Mouse (Mus musculus) embryonic facial prominence, embryonic 12.5 days (tissue): Measurements from ENCODE around the gene 1700003E16Rik. TPM values are rescaled to one million over a fixed set of nuclear protein-coding genes. Genes with fewer than 3 reads are reported as not detected.

Experiments used
- ATAC-seq: fragments of 200-750 bp; cut with Nextera tagmentation; 2 replicates; pipeline ENCODE4 v1.8.0; 2017; ENCODE audit not compliant: insufficient number of reproducible peaks, insufficient read depth, low FRiP score, low TSS enrichment
- H3K27ac ChIP-seq: fragments of 300-500 bp; sonication (generic); 2 replicates; pipeline ENCODE4 v1.5.1; 2016; ENCODE audit warnings: mild to moderate bottlenecking
- H3K27me3 ChIP-seq: fragments of 300-500 bp; sonication (generic); 2 replicates; pipeline ENCODE4 v1.6.1; 2016; ENCODE audit warnings: mild to moderate bottlenecking, moderate library complexity
- H3K36me3 ChIP-seq: fragments of 300-500 bp; sonication (generic); 2 replicates; pipeline ENCODE4 v1.6.1; 2016; ENCODE audit warnings: mild to moderate bottlenecking
- H3K4me1 ChIP-seq: fragments of 300-500 bp; sonication (generic); 2 replicates; pipeline ENCODE4 v1.6.1; 2016
- H3K4me2 ChIP-seq: fragments of 300-500 bp; sonication (generic); replicated peaks from 2 replicates; pipeline ENCODE4 v1.6.1; 2016; ENCODE audit warnings: mild to moderate bottlenecking, moderate library complexity
- H3K4me3 ChIP-seq: fragments of 300-500 bp; sonication (generic); 2 replicates; pipeline ENCODE4 v1.5.1; 2016; ENCODE audit warnings: mild to moderate bottlenecking
- H3K9ac ChIP-seq: fragments of 300-500 bp; sonication (generic); 2 replicates; pipeline ENCODE4 v1.6.1; 2016; ENCODE audit warnings: mild to moderate bottlenecking, moderate library complexity
- H3K9me3 ChIP-seq: fragments of 300-500 bp; sonication (generic); 2 replicates; pipeline ENCODE4 v1.6.1; 2016; ENCODE audit warnings: mild to moderate bottlenecking, moderate library complexity
- WGBS: fragments of 180-500 bp; shearing (Covaris S2); methylation state at CpG from one replicate; pipeline ENCODE4 v1.1.7; 2016; 5-methylcytosine and 5-hydroxymethylcytosine counted together
- polyA plus RNA-seq: library from polyadenylated mRNA; unstranded; fragments of >200 nt; fragmentation: Nextera tagmentation; extraction: Ambion mirVana; gene quantifications from 2 replicates; pipeline ENCODE4 v1.2.1, GENCODE M21; 2016

The 1700003E16Rik gene
- polyA plus RNA-seq, 1 experiment from 2014 or later: 2.8 TPM

DNA sequence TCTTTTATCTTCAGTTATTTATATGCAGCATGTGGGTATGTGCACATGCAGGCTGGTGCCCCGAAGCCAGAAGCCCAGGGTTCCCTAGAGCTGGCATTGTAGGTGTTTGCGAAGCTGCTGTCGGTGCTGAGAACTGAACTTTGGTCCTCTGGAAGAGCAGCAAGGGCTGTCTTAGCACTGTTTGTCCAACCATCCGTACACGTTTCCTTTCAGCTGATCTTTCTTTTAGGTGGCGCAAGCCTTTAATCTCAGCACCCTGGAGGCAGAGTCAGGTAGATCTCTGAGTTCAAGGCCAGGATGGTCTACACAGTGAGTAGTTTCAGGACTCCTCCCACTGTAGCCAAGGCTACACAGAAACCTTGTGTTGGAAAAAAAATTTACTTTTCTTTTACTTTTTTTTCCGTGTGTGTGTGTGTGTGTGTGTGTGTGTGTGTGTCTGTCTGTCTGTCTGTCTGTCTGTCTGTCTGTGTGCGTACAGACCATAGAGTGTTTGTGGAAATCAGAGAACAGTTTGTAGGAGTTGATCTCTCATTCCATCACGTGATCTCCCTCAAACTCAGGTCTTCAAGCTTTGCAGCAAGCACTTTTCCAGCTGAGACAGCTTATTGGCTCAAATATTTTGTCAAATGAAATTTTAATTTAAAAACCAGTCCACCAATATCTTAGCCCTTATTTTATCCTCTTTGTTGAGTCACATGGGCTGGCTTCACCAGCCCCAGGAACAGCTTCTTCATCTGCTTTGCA lies 23.9 kb upstream of the 1700003E16Rik start:
- no peak overlapping the region for H3K4me2 ChIP-seq
- no peak overlapping the region for H3K9ac ChIP-seq
- no peak overlapping the region for H3K27ac ChIP-seq
- H3K4me1 ChIP-seq: peaks cover 18% of the 10 kb centered on the region
- WGBS: 86% methylated on average over 9 of the region's 9 CpGs
- no peaks in the 10 kb centered on the region for H3K9me3 ChIP-seq
- no peak for ATAC-seq
- no peaks in the 10 kb centered on the region for H3K36me3 ChIP-seq
- H3K4me3 ChIP-seq: no peak overlapping the region
- H3K27me3 ChIP-seq: no peaks in the 10 kb centered on the region

DNA sequence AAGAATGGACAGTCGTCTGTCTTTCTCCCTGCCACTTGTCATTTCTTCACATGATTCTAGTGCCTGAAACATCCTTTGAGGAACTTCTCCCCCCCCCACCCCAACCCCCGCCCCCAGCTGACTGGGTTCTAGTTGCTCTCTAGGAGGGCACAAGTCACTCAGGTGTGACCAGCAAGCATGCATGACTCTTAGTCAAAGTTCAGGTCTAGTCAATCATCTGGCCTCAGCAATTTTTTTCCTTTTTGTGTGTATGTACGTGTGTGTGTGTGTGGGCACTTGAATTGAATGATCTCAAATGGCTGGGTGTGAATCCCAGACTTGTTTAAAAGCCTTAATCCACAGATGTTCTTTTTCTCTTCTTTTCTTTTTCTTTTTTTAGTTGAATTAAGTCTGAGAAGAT lies 22.0 kb upstream of the 1700003E16Rik start:
- Histone ChIP-seq H3K9ac (no peak overlapping the region), H3K4me3 (no peak overlapping the region), H3K4me1 (peaks cover 30% of the 10 kb centered on the region), H3K9me3 (no peaks in the 10 kb centered on the region), H3K36me3 (no peaks in the 10 kb centered on the region), H3K4me2 (no peak overlapping the region), H3K27me3 (no peaks in the 10 kb centered on the region), H3K27ac (no peak overlapping the region)
- ATAC-seq: no peak
- 62% methylated on average over 3 of the region's 3 CpGs for WGBS

DNA sequence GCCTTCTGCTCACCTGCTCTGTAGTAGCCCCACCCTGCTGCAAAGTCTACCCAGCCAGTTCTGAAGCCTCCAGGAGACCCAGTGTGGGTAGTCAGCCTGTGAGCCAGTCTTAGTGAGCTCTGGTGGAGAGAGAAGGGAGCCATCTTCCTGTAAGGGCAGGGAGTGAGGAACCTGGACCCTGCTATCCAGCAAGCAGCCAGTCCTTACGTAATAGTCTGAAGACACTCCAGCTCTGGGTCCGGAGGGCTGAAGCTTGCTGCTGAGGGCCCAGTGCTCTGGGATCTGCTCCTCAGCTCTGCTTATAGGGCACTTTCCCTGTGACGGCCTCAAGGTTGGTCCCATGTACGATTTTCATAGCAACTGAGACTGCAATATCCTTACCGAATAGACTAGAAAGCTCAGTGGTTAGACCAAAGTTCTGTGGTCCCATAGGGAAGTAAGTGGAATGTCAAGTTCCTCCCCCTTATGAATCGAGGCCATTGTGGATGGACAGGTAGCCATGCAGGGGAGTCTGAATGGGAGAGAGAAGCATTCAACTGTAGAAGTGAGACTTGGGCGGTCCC lies 21.2 kb upstream of the 1700003E16Rik start, which contains the start of gene Rtkn:
Gene Rtkn, plus strand, starts transcription at position 513 of the 563 bp plus-strand sequence.
- H3K4me3 ChIP-seq: peak within 1 kb of the TSS; percentile 51
- ATAC-seq: no peak
- H3K27me3 ChIP-seq: no peaks in the 10 kb centered on the region
- peak within 1 kb of the TSS; percentile 83 for H3K9ac ChIP-seq
- H3K9me3 ChIP-seq: no peaks in the 10 kb centered on the region
- peaks cover 38% of the 10 kb centered on the region for H3K4me1 ChIP-seq
- peak within 1 kb of the TSS; percentile 100 for H3K27ac ChIP-seq
- peak within 1 kb of the TSS; percentile 70 for H3K4me2 ChIP-seq
- WGBS: 58% methylated on average over 7 of the region's 7 CpGs
- H3K36me3 ChIP-seq: no peaks in the 10 kb centered on the region

DNA sequence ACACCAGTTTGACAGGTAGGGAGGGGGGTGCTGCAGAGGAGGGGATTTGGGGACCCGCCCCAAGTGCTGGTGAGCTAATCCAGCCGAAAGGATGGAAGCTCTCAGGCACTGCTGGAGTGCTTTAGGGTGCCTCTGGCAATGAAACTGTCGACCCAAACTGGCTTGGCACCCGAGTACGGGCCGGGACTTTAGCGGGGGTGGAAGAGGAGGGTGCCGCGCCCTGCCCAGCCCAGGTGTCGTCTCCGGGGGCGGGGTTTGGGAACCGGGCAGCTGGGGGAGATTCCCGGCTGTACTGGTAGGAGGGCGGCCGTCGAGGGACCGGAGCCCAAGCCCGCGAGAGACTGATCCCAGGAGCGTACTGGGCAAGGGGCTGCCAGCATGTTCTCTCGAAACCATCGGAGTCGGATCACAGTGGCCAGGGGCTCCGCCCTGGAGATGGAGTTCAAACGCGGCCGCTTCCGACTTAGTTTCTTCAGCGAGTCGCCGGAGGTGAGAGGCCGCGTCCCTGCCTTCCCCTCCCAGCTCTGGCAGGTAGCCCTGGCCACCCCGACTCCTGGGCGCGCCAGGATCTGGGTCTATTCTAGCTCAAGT lies 20.5 kb upstream of the 1700003E16Rik start:
- peak overlapping the region; percentile 70 for H3K4me2 ChIP-seq
- no peaks in the 10 kb centered on the region for H3K36me3 ChIP-seq
- peak overlapping the region; percentile 51 for H3K4me3 ChIP-seq
- ATAC-seq: no peak
- peak overlapping the region; percentile 100 for H3K27ac ChIP-seq
- H3K9me3 ChIP-seq: no peaks in the 10 kb centered on the region
- H3K27me3 ChIP-seq: no peaks in the 10 kb centered on the region
- peaks cover 39% of the 10 kb centered on the region for H3K4me1 ChIP-seq
- WGBS: 2% methylated on average over 36 of the region's 37 CpGs
- peak overlapping the region; percentile 83 for H3K9ac ChIP-seq

DNA sequence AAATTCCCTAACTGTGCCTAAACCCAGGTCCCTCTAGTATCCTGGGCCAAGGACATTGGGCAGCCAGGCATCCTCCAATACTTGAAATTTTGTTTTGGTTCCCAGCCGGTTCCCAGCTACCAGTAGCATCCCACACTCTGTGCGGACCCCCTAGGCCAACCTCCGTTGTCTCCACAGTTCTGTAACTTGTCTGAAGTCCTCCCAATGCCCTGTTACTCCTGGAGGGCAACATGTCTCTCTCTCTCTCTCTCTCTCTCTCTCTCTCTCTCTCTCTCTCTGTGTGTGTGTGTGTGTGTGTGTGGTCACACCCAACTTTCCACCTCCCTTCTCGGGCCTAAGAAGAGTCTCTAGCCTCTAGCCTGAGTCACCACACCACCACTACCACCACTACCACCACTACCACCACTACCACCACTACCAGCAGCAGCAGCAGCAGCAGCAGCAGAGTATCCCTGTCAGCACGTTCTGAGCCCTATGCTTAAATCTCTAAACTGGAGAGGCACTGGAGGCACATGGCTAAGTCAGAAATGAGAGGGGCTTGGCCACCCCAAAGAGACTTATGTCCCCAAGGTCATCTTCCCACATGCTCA lies 19.8 kb upstream of the 1700003E16Rik start:
- Histone ChIP-seq H3K4me1 (peaks cover 40% of the 10 kb centered on the region), H3K4me2 (peak overlapping the region; percentile 70), H3K27me3 (no peaks in the 10 kb centered on the region), H3K4me3 (peak overlapping the region; percentile 51), H3K27ac (peak overlapping the region; percentile 100), H3K36me3 (no peaks in the 10 kb centered on the region), H3K9me3 (no peaks in the 10 kb centered on the region), H3K9ac (peak overlapping the region; percentile 83)
- WGBS: 11% methylated on average over 5 of the region's 5 CpGs
- no peak for ATAC-seq

DNA sequence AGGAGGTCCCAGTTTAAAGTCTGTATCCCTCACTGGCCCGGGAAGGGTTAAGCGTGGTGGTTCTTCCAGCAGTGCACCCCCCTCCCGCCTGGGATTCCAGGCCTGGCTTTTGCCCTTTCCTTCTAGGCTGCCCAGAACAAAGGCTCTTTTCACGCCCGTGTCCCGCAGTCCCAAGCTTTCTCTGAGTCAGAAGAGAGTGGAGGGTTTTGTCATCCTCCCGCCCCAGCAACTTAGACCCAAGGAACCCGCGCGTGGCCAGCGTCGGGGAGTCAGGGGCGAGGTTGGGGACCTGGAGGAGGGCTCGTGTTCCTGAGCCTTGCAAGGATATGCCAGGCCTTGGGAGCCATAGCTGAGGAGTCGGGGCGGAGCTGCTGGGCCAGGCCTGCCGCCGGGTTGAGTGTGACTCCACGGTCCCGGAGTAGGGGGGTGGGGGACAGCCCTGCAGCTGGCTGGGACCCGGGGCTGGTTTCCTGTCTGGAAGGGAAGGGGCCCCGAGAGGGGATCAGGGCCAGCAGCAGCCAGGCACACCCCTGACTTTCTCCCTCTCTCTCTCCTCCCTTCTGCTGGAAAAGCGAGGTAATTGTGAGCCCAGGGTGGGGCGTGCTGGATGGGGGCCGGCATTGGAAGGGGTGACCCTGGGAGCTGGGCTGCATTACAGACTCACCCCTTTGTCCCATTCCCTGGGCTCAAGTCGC lies 19.2 kb upstream of the 1700003E16Rik start:
- peak overlapping the region; percentile 100 for H3K27ac ChIP-seq
- no peaks in the 10 kb centered on the region for H3K9me3 ChIP-seq
- ATAC-seq: peak; percentile 85
- WGBS: 1% methylated on average over 26 of the region's 26 CpGs
- peak overlapping the region; percentile 83 for H3K9ac ChIP-seq
- H3K4me2 ChIP-seq: peak overlapping the region; percentile 70
- peaks cover 46% of the 10 kb centered on the region for H3K4me1 ChIP-seq
- 0 out of 2 replicates have a peak, but pooled peaks cover 5% of the 10 kb centered on the region for H3K27me3 ChIP-seq
- H3K36me3 ChIP-seq: no peaks in the 10 kb centered on the region
- peak overlapping the region; percentile 51 for H3K4me3 ChIP-seq

DNA sequence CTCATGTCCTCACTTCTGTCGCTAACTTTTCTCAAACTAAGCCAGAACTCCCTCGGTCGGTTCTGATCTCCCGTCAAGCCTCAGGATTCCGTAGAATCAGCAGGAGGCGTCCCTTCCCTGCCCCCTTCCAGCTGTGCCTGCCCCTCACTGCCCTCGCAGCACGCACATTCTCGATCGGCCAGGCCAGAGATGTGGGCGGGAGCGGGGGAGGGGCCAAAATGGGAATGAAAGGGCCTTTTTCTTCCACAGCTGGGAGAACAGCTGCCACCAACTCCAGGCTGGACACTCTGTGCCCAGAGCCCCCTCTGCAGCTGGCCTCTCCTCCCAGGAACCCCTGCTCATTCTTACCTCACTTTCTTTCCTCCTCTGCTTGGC lies 18.6 kb upstream of the 1700003E16Rik start:
- H3K27me3 ChIP-seq: 0 out of 2 replicates have a peak, but pooled peaks cover 5% of the 10 kb centered on the region
- ATAC-seq: peak; percentile 64
- 0% methylated on average over 12 of the region's 12 CpGs for WGBS

DNA sequence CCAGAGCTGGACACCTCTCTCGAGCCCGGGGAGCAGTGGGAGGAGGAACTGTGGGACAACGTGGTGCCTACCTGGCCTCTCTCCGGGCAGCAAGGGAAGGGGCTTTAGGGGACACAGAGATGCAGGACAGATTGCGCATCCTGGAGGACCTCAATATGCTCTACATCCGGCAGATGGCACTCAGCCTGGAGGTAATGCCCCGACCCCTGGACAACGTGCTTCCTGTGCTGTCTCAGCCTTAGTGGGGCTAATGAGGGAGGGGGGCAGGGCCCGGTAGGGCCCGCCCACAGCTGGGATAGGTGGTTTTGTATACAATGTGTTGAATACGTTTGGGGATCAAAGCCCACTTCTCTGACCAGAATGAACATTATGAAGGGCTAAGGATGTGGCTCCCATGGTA lies 18.1 kb upstream of the 1700003E16Rik start:
- peak overlapping the region; percentile 83 for H3K9ac ChIP-seq
- H3K9me3 ChIP-seq: no peaks in the 10 kb centered on the region
- 0 out of 2 replicates have a peak, but pooled peaks cover 5% of the 10 kb centered on the region for H3K27me3 ChIP-seq
- 1% methylated on average over 11 of the region's 11 CpGs for WGBS
- 0 out of 2 replicates have a peak, but pooled peaks have one; percentile 17 for ATAC-seq
- H3K27ac ChIP-seq: peak overlapping the region; percentile 100
- H3K4me1 ChIP-seq: peaks cover 56% of the 10 kb centered on the region
- H3K4me2 ChIP-seq: peak overlapping the region; percentile 70
- H3K36me3 ChIP-seq: no peaks in the 10 kb centered on the region
- peak overlapping the region; percentile 51 for H3K4me3 ChIP-seq

More for the DNA sequence above, 18.6 kb upstream of the 1700003E16Rik start:
- no peaks in the 10 kb centered on the region for H3K36me3 ChIP-seq
- H3K27ac ChIP-seq: peak overlapping the region; percentile 100
- H3K4me3 ChIP-seq: peak overlapping the region; percentile 51
- peak overlapping the region; percentile 70 for H3K4me2 ChIP-seq
- H3K9me3 ChIP-seq: no peaks in the 10 kb centered on the region
- peak overlapping the region; percentile 83 for H3K9ac ChIP-seq
- H3K4me1 ChIP-seq: peaks cover 52% of the 10 kb centered on the region

DNA sequence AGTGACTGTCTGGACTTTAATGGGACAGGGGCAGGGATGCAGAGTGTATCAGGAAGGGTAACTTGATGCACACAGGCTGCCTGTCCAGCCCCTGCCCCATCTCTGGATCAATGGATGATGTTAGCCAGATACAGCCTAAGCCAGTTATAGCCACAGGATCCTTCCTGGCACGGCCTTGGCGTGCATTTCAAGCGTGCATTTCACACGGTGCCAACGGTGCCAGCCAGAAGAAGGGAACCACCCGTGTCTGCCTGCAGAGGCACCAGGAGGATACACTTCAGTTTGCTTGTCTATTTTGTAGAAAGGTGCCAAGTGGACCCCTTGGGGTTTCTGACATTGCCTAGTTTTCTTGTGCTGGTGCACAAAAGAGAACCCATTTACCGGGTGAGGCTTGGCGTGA lies 16.2 kb upstream of the 1700003E16Rik start:
- 89% methylated on average over 8 of the region's 8 CpGs for WGBS
- H3K4me1 ChIP-seq: peaks cover 57% of the 10 kb centered on the region
- 0 out of 2 replicates have a peak, but pooled peaks cover 5% of the 10 kb centered on the region for H3K27me3 ChIP-seq
- H3K4me3 ChIP-seq: no peak overlapping the region
- no peaks in the 10 kb centered on the region for H3K36me3 ChIP-seq
- no peaks in the 10 kb centered on the region for H3K9me3 ChIP-seq
- peak overlapping the region; percentile 0; the same call in 1 of the 2 replicates for H3K4me2 ChIP-seq
- no peak overlapping the region for H3K9ac ChIP-seq
- no peak overlapping the region for H3K27ac ChIP-seq
- ATAC-seq: no peak

DNA sequence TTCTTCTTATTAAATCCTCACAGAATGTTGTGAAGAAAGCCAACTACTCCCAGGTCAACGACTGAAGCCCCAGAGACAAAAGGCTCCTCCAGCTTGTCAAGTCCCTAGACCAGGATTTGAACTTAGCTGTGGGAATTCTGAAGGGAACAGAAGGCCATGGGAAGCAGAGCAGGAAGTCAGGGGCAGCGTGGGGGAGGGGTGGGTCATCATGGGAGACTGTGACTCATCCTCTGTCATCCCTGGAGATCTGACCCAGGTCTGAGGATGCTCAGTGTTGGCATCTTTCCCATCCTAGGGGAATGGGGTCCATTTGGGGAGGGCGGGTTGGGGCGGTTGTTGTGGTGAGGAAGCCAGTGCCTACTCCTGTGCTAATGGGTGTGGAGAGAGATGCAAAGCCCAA lies 14.6 kb upstream of the 1700003E16Rik start:
- Histone ChIP-seq H3K4me1 (peaks cover 41% of the 10 kb centered on the region), H3K9me3 (no peaks in the 10 kb centered on the region), H3K27me3 (0 out of 2 replicates have a peak, but pooled peaks cover 5% of the 10 kb centered on the region), H3K4me2 (peak overlapping the region; percentile 74), H3K27ac (no peak overlapping the region), H3K9ac (peak overlapping the region; percentile 61), H3K36me3 (peaks cover 5% of the 10 kb centered on the region; the same call in 1 of the 2 replicates), H3K4me3 (peak overlapping the region; percentile 35)
- ATAC-seq: no peak
- 35% methylated on average over 4 of the region's 4 CpGs for WGBS

DNA sequence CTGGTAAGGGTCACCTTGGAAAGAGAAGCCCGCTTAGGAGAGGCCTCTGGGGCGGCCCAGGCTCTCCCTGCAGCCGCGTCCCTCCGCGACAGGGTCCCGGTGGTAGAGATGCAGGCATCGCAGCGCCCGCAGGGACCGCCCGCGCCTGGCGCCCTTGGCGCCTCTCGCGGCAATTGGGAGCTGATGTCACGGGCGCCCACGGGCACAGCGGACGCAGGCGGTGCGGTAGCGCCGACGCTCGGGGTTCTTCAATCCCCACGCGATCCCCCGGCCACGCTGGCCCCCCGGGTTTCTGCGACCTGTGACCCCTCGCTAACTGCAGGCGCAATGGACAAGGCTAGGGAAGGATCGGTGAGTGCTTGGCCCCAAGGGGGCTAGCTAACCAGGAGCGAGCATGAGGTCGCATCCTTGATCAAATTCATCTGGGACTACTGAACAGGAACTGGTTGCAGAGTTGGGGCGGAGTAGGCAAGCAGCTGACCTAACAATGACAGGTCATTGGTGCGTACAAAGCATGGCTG lies 13.9 kb upstream of the 1700003E16Rik start:
- Histone ChIP-seq H3K27me3 (0 out of 2 replicates have a peak, but pooled peaks cover 5% of the 10 kb centered on the region), H3K4me3 (peak overlapping the region; percentile 35), H3K27ac (no peak overlapping the region), H3K4me1 (peaks cover 39% of the 10 kb centered on the region), H3K36me3 (peaks cover 11% of the 10 kb centered on the region), H3K4me2 (peak overlapping the region; percentile 74), H3K9me3 (no peaks in the 10 kb centered on the region), H3K9ac (peak overlapping the region; percentile 61)
- 2% methylated on average over 41 of the region's 41 CpGs for WGBS
- no peak for ATAC-seq
